Mouse (Mus musculus) MEL (cell line): ENCODE measurements at regions not wholly inside any gene's neighbourhood (a gene's known extent, or its start where the extent isn't known, plus 50 kb on each side); places are given as distances from the start of the nearest gene placed in this dataset.

ENCODE experiments used
- DNase-seq: peaks from one replicate; pipeline ENCODE4 v3.0.0; 2011; ENCODE audit warnings: low read depth, low spot score
- H3K27ac ChIP-seq: 2 replicates; pipeline ENCODE4 v1.5.1; 2012; ENCODE audit warnings: low read depth, mild to moderate bottlenecking, control low read depth, low read length, moderate library complexity; ENCODE audit not compliant: control insufficient read depth
- H3K27me3 ChIP-seq, 2 experiments: fragments of 150-350 bp in 1 of 2; sonication (generic) in 1 of 2; 2 replicates each; pipeline ENCODE4 v1.6.1; 2012; ENCODE audit warnings: low read length in 2 of 2, mild to moderate bottlenecking in 2 of 2, improper control_type of control experiment in 1 of 2, moderate library complexity in 1 of 2; ENCODE audit not compliant: insufficient read depth in 2 of 2, control insufficient read depth in 1 of 2
- H3K36me3 ChIP-seq, 2 experiments: 2 replicates each; pipeline ENCODE4 v1.6.1; 2012 to 2014; ENCODE audit warnings: low read length in 2 of 2, improper control_type of control experiment in 1 of 2, inconsistent platforms in 1 of 2, mild to moderate bottlenecking in 1 of 2; ENCODE audit not compliant: insufficient read depth in 2 of 2, control insufficient read depth in 1 of 2
- H3K4me1 ChIP-seq, 2 experiments: fragments of 150-350 bp in 1 of 2; sonication (generic) in 1 of 2; 2 replicates each; pipeline ENCODE4 v1.6.1; 2012; ENCODE audit warnings: low read length in 2 of 2, improper control_type of control experiment in 1 of 2, mild to moderate bottlenecking in 1 of 2; ENCODE audit not compliant: insufficient read depth in 2 of 2, control insufficient read depth in 1 of 2
- H3K4me3 ChIP-seq, 2 experiments: fragments of 150-350 bp in 1 of 2; sonication (generic) in 1 of 2; 2 replicates each; pipeline ENCODE4 v1.5.1; 2012; ENCODE audit warnings: low read depth in 2 of 2, low read length in 2 of 2, mild to moderate bottlenecking in 2 of 2, moderate library complexity in 2 of 2, control low read depth in 1 of 2, improper control_type of control experiment in 1 of 2; ENCODE audit not compliant: control insufficient read depth in 1 of 2, insufficient read depth in 1 of 2
- H3K79me2 ChIP-seq: 2 replicates; pipeline ENCODE4 v1.6.1; 2012; ENCODE audit warnings: mild to moderate bottlenecking, low read length, moderate library complexity; ENCODE audit not compliant: control insufficient read depth, poor library complexity, insufficient read depth
- H3K9ac ChIP-seq: 2 replicates; pipeline ENCODE4 v1.6.1; 2012; ENCODE audit warnings: low read depth, mild to moderate bottlenecking, control low read depth, low read length, moderate library complexity; ENCODE audit not compliant: control insufficient read depth, poor library complexity, severe bottlenecking
- H3K9me3 ChIP-seq: fragments of 150-350 bp; sonication (generic); replicated peaks from 2 replicates; pipeline ENCODE4 v1.6.1; 2012; ENCODE audit warnings: mild to moderate bottlenecking, low read length, improper control_type of control experiment, moderate library complexity; ENCODE audit not compliant: insufficient read depth
- BHLHE40 ChIP-seq: IDR thresholded peaks from 2 replicates; pipeline ENCODE4 v1.6.1; 2012; ENCODE audit warnings: low read depth, mild to moderate bottlenecking, inconsistent platforms, low read length, improper control_type of control experiment, borderline replicate concordance
- CHD1 ChIP-seq: IDR thresholded peaks from 2 replicates; pipeline ENCODE4 v1.6.1; 2012; ENCODE audit warnings: low read depth, mild to moderate bottlenecking, inconsistent platforms, low read length, improper control_type of control experiment
- E2F4 ChIP-seq: IDR thresholded peaks from 2 replicates; pipeline ENCODE4 v1.6.1; 2011; ENCODE audit warnings: low read depth, low read length, improper control_type of control experiment, borderline replicate concordance
- ELF1 ChIP-seq: IDR thresholded peaks from 2 replicates; pipeline ENCODE4 v1.6.1; 2014; ENCODE audit warnings: low read depth, mild to moderate bottlenecking, inconsistent platforms, low read length, improper control_type of control experiment, moderate library complexity
- EP300 ChIP-seq, 2 experiments: IDR thresholded peaks; 2 replicates each; pipeline ENCODE4 v1.6.1; 2011; ENCODE audit warnings: improper control_type of control experiment in 2 of 2, low read length in 2 of 2, low read depth in 1 of 2, mild to moderate bottlenecking in 1 of 2
- ETS1 ChIP-seq: IDR thresholded peaks from 2 replicates; pipeline ENCODE4 v1.6.1; 2012; ENCODE audit warnings: low read depth, mild to moderate bottlenecking, inconsistent platforms, low read length, improper control_type of control experiment, moderate library complexity
- GABPA ChIP-seq: IDR thresholded peaks from 2 replicates; pipeline ENCODE4 v1.6.1; 2012; ENCODE audit warnings: low read depth, mild to moderate bottlenecking, inconsistent platforms, low read length, improper control_type of control experiment, moderate library complexity
- GATA1 ChIP-seq: IDR thresholded peaks from 2 replicates; pipeline ENCODE4 v1.6.1; 2011; ENCODE audit warnings: low read depth, low read length, improper control_type of control experiment
- JUND ChIP-seq: IDR thresholded peaks from 2 replicates; pipeline ENCODE4 v1.6.1; 2011; ENCODE audit warnings: low read depth, mild to moderate bottlenecking, improper control_type of control experiment, low read length
- KAT2A ChIP-seq: conservative IDR thresholded peaks from 2 replicates; pipeline ENCODE4 v1.6.1; 2012; ENCODE audit warnings: low read depth, low read length, improper control_type of control experiment, inconsistent platforms
- MAFK ChIP-seq: IDR thresholded peaks from 2 replicates; pipeline ENCODE4 v1.6.1; 2011; ENCODE audit warnings: low read depth, mild to moderate bottlenecking, low read length, improper control_type of control experiment, borderline replicate concordance
- MXI1 ChIP-seq: IDR thresholded peaks from 2 replicates; pipeline ENCODE4 v1.6.1; 2011; ENCODE audit warnings: mild to moderate bottlenecking, low read depth, low read length, improper control_type of control experiment
- MYB ChIP-seq: IDR thresholded peaks from 2 replicates; pipeline ENCODE4 v1.6.1; 2011; ENCODE audit warnings: mild to moderate bottlenecking, low read depth, low read length, improper control_type of control experiment
- MYC ChIP-seq: IDR thresholded peaks from 2 replicates; pipeline ENCODE4 v1.6.1; 2011; ENCODE audit warnings: low read depth, mild to moderate bottlenecking, low read length, improper control_type of control experiment, moderate library complexity
- NRF1 ChIP-seq: IDR thresholded peaks from 2 replicates; pipeline ENCODE4 v1.6.1; 2014; ENCODE audit warnings: low read depth, mild to moderate bottlenecking, inconsistent platforms, low read length, improper control_type of control experiment, moderate library complexity; ENCODE audit not compliant: poor library complexity, insufficient read depth, severe bottlenecking
- POLR2A ChIP-seq, 2 experiments: IDR thresholded peaks; 2 replicates each; pipeline ENCODE4 v1.6.1; 2011 to 2012; ENCODE audit warnings: low read length in 2 of 2, mild to moderate bottlenecking in 2 of 2, control low read depth in 1 of 2, improper control_type of control experiment in 1 of 2, low read depth in 1 of 2, moderate library complexity in 1 of 2; ENCODE audit not compliant: control insufficient read depth in 1 of 2, insufficient read depth in 1 of 2, poor library complexity in 1 of 2
- POLR2AphosphoS2 ChIP-seq: IDR thresholded peaks from 2 replicates; pipeline ENCODE4 v1.6.1; 2011; ENCODE audit warnings: low read length, improper control_type of control experiment
- RCOR1 ChIP-seq: IDR thresholded peaks from 2 replicates; pipeline ENCODE4 v1.6.1; 2012; ENCODE audit warnings: low read depth, mild to moderate bottlenecking, inconsistent platforms, low read length, improper control_type of control experiment
- SIN3A ChIP-seq: IDR thresholded peaks from 2 replicates; pipeline ENCODE4 v1.6.1; 2012; ENCODE audit warnings: low read length, improper control_type of control experiment, inconsistent platforms
- SMC3 ChIP-seq: IDR thresholded peaks from 2 replicates; pipeline ENCODE4 v1.6.1; 2011; ENCODE audit warnings: low read depth, low read length, improper control_type of control experiment
- ZC3H11A ChIP-seq: IDR thresholded peaks from 2 replicates; pipeline ENCODE4 v1.6.1; 2012; ENCODE audit warnings: low read depth, mild to moderate bottlenecking, inconsistent platforms, low read length, improper control_type of control experiment
- ZMIZ1 ChIP-seq: IDR thresholded peaks from 2 replicates; pipeline ENCODE4 v1.6.1; 2012; ENCODE audit warnings: low read depth, mild to moderate bottlenecking, inconsistent platforms, low read length, improper control_type of control experiment, moderate library complexity
- ZNF384 ChIP-seq: IDR thresholded peaks from 2 replicates; pipeline ENCODE4 v1.6.1; 2012; ENCODE audit warnings: low read depth, mild to moderate bottlenecking, inconsistent platforms, low read length, improper control_type of control experiment

DNA sequence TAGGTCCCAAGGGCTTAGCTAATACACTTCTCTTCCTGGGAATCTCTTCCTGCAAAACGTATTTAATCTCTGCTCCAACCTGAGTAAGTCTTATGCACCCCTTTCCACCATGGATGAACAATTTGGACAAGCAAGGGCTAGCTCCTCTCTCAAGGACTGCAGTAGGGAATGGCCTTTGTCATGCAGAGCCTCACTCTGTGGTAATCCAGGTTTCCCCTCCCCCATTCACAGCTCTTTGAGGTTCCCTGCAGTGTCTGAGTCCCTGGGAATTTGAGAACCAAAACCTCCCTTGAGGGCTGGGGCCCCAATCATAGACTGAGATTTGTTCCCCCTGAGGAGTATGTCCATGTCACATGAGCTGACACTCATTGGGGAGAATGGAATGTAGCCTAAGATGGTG, 442.5 kb upstream of the Ano5 start:
- H3K27ac ChIP-seq = no peak overlapping the region
- no peak for TF ChIP-seq GATA1
- no peak for TF ChIP-seq POLR2AphosphoS2
- no peak for TF ChIP-seq JUND
- no peak for TF ChIP-seq GABPA
- no peak for TF ChIP-seq MAFK
- no peak for TF ChIP-seq RCOR1
- TF ChIP-seq MXI1 = no peak
- TF ChIP-seq EP300 (IDR thresholded peaks at IDR 0.05; ENCODE audit: low read depth in 1 of 2, low read length in 2 of 2) = no peak
- no peak for TF ChIP-seq BHLHE40
- no peaks in the 10 kb centered on the region for H3K79me2 ChIP-seq
- no peak overlapping the region for H3K4me3 ChIP-seq
- H3K27me3 ChIP-seq = no peaks in the 10 kb centered on the region
- DNase-seq = no peak
- no peak overlapping the region for H3K9ac ChIP-seq
- no peaks in the 10 kb centered on the region for H3K36me3 ChIP-seq
- H3K9me3 ChIP-seq = no peaks in the 10 kb centered on the region
- no peaks in the 10 kb centered on the region for H3K4me1 ChIP-seq

DNA sequence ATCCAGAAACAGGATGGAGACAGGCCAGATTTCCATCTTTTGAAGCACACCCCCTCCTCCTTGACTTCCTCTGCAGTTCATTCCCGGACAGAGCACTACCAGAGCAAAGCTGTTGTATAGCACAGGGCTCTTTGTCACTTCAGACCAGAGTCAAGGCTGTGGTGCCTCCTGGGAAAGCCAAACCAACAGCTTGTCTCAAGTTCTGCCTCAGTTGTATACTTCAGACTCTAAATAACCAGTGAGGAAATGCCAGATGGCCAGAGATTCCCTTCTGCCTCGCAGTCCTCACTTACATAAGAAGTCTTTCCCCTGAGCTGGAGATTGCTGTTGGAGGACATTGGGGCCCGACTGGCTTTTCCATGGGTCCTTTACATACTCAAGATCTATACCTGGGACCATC, 417.1 kb upstream of the Ano5 start:
- Histone ChIP-seq H3K9me3 (no peaks in the 10 kb centered on the region), H3K79me2 (no peaks in the 10 kb centered on the region), H3K27me3 (no peaks in the 10 kb centered on the region), H3K4me3 (no peak overlapping the region), H3K36me3 (no peaks in the 10 kb centered on the region), H3K27ac (no peak overlapping the region), H3K9ac (no peak overlapping the region), H3K4me1 (no peaks in the 10 kb centered on the region)
- no peak for DNase-seq
- no peak for TF ChIP-seq CHD1
- no peak for TF ChIP-seq POLR2AphosphoS2
- TF ChIP-seq E2F4 = no peak
- TF ChIP-seq ETS1 = no peak
- TF ChIP-seq MXI1 = no peak
- TF ChIP-seq GABPA = no peak
- TF ChIP-seq MYB = no peak
- no peak for TF ChIP-seq BHLHE40
- TF ChIP-seq ELF1 = no peak
- TF ChIP-seq SIN3A = no peak
- no peak for TF ChIP-seq RCOR1
- TF ChIP-seq ZC3H11A = no peak
- TF ChIP-seq MYC = no peak
- no peak for TF ChIP-seq KAT2A
- TF ChIP-seq ZNF384 = no peak
- no peak for TF ChIP-seq SMC3
- TF ChIP-seq EP300 (IDR thresholded peaks at IDR 0.05; ENCODE audit: low read depth in 1 of 2, low read length in 2 of 2) = no peak
- TF ChIP-seq NRF1 = no peak
- TF ChIP-seq ZMIZ1 = no peak
- TF ChIP-seq POLR2A (IDR thresholded peaks at IDR 0.05; ENCODE audit: control insufficient read depth in 1 of 2, insufficient read depth in 1 of 2, low read depth in 1 of 2, low read length in 2 of 2, poor library complexity in 1 of 2) = no peak
